Mouse (Mus musculus) gastrocnemius, postnatal 14 days (tissue): ENCODE results near the gene Rbm28. TPM values are rescaled to one million over a fixed set of nuclear protein-coding genes. Genes with fewer than 3 reads are reported as not detected.
A peak's percentile ranks its signal among the peaks of the same experiment; 100 is the strongest.

Experiments used
- DNase-seq: peaks from one replicate; pipeline ENCODE4 v3.0.0; 2021; ENCODE audit warnings: mixed read lengths
- intact Hi-C: fragments of 180-260 bp; cut with DNase I; formaldehyde crosslinking; loops from one replicate; pipeline ENCODE4 v1.15.1; 2025; ENCODE audit warnings: low total_unique reads
- total RNA-seq, 2 experiments: library from RNA; stranded (reverse); gene quantifications; 2 replicates each; pipeline ENCODE4 v1.2.3; 2021

The Rbm28 gene
- total RNA-seq, 2 experiments from 2014 or later, result 13.6 to 13.8 TPM

DNA sequence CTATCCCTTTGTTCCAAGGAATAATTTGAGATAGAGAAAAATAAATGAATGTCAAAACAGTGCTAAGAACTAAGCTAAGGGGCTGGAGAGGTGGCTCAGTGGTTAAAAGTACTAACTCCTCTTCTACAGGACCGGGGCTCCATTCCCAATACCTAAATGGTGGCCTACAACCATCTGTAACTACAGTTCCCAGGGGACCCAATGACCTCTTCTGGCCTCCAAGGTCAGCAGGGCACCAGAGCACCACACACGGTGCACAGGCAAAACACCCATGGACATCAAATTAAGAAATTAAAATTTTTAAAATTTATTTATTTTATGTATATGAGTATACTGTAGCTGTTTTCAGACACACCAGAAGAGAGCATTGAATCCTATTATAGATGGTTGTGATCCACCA is 4.0 kb downstream of the Rbm28 start:
- DNase-seq, result no peak
- intact Hi-C loops, result loop anchor here (10.0 kb wide), 1 partner anchor 114 kb away; the partner anchor contains the start of genes Fam71f2 and Hilpda

DNA sequence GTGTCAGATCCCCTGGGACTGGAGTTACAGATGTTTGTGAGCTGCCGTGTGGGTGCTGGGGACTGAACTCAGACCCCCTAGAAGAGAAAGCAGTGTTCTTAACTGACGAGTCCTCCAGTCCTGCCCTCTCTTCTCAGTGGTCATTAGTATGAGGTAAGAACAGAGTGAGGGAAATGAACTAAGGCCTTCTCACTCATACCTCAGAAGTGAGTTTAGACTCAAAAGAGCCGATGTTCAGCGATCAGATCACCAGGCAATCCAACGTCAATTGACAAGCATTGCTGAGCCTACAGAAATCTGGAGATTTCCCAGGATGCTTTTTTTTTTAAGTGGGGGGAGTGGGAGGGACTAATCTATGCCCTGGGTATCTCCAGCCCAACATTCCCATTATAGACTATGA is 8.5 kb downstream of the Rbm28 start:
- intact Hi-C loops, result no loop called here
- no peak for DNase-seq

DNA sequence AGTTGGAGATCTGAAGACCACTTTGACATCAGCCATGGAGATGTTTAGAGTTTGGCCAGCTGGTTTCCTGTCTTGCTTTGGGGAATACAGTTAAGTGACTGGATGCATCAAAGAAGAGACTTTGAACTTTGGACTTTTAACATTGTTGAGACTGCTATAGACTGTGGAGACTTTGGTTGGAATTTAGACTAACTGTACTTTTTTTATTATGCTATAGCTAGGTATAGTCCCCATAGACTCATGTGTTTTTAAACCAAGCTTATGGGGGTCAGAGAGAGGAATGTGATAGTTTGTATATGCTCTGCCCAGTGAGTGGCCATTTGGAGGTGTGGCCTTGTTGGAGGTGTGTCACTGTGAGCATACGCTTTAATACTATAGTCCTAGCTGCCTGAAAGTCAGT is 14.8 kb downstream of the Rbm28 start:
- DNase-seq, result no peak
- intact Hi-C loops, result no loop called here

DNA sequence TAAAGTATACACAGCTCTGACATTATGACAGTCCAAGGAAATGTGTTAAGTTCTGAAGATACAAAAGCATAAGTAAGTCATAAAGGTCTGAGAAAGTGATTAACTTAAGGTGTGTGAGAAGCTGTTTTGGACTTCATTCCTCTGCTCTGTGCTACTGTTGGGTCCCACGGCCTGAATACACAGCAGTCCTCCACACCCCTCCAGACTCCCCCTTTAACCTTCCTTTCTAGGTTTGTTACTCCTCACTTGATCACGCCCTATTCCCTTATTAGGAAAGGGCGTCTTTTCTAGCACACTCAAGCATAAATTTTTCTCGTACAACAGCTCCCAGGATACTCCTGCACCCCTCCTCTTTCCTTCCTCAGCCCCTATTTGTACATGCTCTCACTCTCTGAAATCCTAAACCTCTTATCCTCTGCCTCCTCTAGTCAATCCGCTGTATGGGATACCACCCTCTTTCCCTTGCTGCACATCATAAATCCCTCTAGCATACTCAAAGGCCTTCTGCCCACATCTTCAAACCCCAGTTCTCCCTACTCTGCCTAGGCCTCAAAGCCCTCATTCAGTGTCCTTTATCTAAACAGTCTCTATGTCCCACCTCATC is 17.3 kb downstream of the Rbm28 start:
- DNase-seq, result no peak
- intact Hi-C loops, result loop anchor here (10.0 kb wide), 1 partner anchor 203 kb away; no protein-coding TSS in a partner anchor

DNA sequence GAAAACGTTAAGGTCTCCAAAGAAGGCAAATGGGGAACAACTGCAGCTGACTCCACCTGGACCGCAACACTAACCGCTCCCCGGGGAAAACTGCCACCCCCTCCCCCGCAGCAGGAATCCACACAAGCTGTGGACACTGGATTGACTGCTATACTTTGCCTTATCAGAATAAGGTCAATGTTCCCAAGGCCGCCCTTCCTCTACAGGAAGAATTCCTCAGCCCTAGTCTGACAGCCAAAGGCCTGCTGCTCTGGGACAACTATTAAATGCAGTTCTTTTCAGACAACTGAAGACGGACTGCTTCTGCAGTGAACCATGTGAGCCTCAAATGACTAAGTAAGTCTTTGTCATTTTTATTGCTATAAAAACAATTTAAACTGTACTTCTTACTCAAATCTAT is 18.2 kb downstream of the Rbm28 start:
- intact Hi-C loops, result loop anchor here (10.0 kb wide), 1 partner anchor 202 kb away; no protein-coding TSS in a partner anchor
- no peak for DNase-seq

DNA sequence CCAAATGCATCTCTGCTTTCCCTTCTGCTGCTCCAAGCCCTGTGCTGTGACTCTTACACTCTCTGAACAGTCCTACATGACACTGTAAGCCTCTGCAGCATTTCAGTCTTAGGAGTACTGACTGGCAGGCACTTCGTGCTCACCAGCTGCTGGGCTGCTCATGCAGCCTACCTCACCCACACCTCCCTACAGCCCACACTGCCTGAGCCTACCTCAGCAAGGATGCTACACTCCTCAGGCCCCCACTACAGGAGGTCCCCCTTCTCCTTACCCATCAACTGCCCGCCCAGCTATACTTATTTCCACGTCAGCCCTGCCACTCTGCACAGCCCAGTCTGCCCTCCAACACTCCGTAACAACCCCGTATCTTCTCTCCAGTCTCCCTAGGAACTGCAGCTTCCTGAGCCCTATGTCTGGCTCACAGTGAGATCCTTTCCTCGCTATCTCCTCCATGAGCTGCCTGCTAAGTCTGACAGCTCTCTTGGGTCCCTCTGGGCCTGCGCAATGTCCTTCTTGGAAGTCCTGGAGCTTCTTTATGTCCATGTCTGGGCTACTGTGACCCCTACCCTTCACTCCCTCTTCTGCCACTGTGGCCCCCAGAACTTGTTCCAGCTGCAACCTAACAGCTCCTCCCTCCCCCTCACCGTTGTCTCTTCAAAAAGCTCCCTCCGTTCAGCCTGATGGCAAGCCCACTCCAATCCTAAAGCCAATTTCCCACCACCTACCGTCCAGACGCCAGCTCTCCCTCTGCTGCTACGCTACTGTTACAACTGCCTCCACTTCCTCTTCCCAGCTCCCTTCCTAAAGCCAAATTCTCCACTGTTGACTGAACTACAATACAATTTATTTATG is 19.1 kb downstream of the Rbm28 start:
- intact Hi-C loops, result loop anchor here (10.0 kb wide), 1 partner anchor 201 kb away; no protein-coding TSS in a partner anchor
- no peak for DNase-seq

DNA sequence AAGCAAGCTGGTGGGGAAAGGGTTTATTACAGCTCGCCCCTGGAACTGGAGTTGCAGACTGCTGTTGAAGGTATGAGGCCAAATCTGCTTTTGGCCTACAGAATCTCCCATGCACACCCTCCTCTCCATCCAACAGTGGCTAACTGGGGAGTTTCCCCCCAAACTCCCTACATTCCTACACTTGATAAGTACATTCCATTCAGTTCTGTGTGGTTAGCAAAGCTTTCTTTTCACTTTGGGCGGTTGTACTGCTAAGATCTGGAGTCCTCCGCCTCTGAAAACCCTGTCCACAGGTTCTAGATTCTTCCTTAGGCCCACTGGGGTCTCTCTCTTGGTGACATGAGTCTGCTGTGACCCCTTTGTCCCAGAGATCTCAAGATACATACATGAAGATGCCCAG is 19.8 kb downstream of the Rbm28 start:
- intact Hi-C loops, result loop anchor here (10.0 kb wide), 1 partner anchor 200 kb away; no protein-coding TSS in a partner anchor
- no peak for DNase-seq

DNA sequence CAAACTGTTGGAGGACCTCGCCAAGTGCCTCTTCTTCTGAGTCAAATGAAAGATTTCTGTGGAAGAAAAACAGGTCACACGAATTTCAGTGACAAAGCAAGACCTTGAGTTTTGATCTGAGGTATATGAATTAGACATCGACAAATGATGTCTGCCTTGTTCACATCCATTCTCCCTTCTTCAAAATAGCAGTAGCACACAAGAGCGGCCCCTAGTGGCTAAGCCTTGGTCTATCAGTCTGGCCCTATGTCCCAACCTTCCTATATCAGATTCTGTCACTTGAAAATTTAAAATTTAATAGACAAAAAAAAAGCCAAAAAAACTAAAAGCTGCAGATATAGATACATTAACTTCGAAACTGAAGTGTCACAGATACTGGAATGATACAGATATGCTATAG is 21.2 kb downstream of the Rbm28 start:
- DNase-seq, result peak; percentile 49
- intact Hi-C loops, result loop anchor here (2.0 to 10.0 kb wide), 2 partner anchors 53 to 199 kb away; no protein-coding TSS in a partner anchor

DNA sequence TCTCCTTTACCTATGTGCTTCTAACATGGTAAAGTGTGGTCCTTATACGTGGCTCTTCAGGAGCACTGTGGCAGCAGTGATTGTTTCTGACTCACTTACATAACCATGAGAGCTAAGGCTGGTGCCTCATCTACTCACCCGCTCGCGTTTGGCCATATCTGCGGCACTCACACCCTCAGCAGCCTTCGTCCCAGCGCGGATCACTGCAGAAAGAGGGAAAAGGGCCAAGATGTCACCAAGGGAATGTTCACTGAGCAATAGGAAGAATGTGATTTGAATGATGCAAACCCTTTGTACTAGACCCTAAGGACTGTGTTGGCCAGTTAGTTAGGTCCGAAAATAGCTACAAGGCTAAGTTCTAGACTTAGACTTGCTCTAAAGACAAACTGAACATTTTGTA is 27.4 kb downstream of the Rbm28 start:
- DNase-seq, result no peak
- intact Hi-C loops, result no loop called here

DNA sequence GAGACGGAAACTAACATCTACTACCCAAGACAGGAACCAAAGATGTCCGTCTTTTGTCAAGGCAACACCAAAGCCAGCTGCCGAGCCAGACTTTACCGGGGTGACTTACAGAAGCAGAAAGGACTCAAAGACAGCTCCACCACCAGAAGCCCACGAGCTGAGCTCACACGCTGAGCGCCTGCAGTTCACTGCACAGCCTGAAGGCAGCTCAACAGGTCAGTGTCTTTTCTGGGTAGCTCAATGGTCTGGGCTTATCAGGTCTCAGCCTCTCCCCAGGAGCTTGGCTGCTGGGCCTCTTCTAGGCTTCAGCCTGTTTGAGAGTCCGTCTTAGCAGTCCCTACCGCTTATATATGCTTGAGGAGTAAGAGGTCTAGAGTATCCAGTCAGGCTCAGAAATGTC is 31.7 kb downstream of the Rbm28 start:
- intact Hi-C loops, result no loop called here
- DNase-seq, result no peak

DNA sequence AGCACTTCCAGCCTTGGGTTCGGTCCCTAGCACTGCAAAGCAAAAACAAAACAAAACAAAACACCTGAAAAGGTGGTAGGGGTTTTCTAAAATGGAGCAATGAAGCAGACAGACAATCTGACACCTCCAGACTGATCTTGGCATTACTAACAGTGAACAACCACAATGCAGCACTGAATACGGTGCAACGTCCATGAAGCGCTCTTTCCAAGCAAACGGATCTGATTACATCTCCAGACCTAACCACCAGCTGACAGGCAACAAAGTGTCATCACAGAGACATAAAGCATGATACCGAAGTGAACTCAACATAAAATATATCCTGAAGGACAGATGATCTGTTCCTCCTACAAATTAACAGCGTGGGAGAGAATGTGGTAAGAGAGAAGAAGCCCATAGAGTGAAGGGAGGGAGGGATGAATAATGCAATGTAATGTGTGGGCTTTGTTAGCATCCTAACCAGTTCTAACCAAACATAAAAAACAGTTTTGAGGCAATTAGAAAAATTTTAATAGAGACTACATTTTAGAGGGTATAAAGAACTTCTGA is 37.9 kb downstream of the Rbm28 start:
- no peak for DNase-seq
- intact Hi-C loops, result no loop called here

DNA sequence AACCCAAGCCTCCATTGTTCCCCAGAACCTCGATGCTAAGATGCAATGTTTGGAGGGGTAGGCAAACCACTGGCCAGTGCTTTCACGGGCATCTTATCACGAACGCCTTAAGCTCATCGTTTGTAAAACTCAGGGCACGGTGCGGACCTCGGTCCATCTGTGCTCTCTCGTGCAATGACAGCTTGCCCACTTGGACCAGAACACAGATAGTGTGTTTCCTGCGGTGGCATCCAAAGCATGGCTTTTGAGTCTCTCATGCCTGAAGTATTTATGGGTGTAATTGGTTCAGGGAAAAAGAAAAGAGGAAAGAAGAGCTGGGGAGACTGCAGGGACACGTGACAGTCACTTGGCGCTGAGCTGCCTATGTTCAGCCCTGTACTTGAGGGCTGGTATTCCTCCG is 44.8 kb downstream of the Rbm28 start:
- DNase-seq, result no peak
- intact Hi-C loops, result no loop called here

DNA sequence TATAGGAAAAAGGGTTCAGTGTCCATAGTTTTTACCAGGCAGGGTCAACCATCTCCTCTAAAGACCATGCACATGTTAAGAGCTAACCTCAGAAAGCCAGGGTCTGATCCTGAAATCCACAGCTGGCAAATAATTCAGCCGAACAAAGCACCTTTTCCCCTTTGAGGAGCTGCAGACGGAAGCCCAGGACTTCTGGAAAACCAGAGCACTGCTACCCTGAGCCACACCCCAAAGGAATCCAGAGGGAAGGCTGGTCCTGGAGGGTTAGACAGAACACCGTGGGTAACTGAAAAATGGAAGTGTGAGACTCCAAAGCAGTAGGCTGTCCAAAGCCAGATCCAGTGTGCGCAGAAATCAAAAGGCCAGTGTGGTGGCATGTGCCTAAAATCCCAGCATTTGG is 45.8 kb downstream of the Rbm28 start:
- intact Hi-C loops, result no loop called here
- DNase-seq, result no peak

DNA sequence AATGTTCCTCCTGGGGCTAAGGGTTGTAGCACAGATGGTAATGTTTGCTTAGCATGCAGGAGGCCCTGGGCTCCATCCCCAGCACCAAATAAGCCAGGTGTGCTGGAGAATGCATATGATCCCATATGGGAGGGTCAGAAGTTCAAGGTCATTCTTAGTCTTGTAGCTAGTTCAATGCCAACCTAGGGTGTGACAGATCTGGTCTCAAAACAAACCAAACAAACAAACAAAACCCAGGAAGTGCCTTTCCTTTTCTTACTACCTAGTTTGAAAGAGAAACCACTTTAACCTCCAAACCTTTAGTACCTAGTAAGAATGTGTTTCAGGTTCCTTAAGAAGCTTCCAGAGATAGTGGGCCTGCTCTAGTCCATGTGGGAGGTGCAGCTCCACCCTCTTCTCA is 46.6 kb downstream of the Rbm28 start:
- intact Hi-C loops, result no loop called here
- DNase-seq, result no peak

DNA sequence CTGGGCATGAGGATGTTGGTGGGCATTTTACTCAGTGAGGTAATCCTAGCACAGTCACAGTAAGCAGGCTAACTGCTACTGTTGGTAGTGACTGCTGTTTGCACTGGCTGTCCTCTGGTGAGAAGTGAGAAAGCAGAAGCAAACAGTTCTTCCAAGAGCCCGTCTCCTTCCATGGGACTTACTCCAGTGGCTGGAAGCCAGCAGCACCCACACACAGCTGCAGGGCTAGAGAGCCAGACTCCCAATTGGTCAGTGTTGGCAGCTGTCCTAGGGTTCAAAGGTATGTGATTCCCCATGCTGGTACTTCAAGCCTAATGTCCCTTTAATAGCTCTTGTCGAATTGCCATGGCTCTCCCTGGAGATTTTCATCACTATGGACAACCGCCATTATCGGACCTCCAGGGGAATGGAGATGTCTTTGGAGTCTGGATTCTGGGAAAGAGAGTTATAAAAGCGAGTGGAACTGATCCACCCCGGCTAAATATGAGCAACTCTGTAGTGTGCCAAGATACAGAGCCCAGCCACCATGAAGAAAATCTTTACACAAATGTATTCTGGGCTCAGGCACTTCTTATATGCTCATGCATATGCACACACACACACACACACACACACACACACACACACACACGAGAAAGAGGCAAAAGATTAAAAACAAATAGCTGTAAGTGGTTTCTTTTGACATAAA is 47.2 kb downstream of the Rbm28 start:
- intact Hi-C loops, result no loop called here
- DNase-seq, result peak; percentile 85

DNA sequence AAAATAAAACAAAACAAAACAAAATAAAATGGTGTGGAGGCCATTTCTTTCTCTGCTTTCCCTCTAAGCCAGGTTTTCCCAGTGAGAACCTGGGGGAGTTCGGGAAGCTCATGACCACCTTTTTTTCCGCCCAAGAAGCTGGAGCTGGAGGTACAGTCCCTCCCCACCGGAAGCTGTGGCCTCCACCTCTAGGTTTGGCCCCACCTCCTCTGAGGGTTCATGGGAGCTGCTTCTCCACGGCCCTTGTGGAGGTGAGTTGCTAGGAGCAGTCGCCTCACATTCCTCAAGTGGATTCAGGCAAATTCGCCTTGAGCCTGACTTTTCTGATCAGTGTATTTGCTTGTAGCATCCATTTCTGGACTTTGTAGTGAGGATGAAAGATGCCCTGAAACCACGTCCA is 49.0 kb downstream of the Rbm28 start:
- intact Hi-C loops, result no loop called here

DNA sequence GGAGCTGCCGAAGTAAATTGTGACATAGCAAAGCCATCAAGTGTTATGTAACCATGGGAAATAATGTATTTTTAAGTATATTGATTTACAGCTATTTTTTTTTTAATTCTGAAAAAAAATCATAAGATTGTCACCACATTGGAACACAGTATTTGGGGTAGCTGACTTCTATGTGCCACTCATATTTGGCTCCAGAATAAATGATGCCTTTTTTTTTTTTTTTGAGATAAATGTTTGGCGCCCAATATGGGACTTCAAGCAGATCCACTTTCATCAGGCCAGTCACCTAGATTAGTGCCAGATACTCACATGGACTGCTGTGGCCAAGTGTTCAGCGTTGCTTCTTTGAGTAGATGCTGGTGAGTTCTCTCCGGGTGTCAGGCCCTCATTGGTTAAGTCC is 53.3 kb downstream of the Rbm28 start:
- no peak for DNase-seq
- intact Hi-C loops, result no loop called here

More for the DNA sequence above, 49.0 kb downstream of the Rbm28 start:
- no peak for DNase-seq

DNA sequence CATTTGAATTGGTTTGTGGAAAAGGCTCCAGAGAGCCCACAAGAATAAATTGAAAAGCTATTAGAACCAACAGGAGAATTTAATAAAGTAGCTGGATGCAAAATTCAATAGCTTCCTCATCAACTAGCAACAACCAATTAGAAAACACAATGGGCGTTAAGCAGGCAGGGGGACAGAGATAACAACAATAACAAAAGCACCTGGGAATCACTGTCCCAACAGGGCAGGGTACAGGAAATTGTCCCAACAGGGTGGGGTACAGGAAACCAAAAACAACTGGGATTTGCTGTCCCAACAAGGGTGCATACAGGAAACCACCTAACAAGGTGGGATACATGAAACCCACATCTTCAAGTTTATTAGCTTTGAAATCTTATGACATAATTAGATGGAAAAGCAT is 56.4 kb downstream of the Rbm28 start:
- DNase-seq, result no peak
- intact Hi-C loops, result no loop called here

DNA sequence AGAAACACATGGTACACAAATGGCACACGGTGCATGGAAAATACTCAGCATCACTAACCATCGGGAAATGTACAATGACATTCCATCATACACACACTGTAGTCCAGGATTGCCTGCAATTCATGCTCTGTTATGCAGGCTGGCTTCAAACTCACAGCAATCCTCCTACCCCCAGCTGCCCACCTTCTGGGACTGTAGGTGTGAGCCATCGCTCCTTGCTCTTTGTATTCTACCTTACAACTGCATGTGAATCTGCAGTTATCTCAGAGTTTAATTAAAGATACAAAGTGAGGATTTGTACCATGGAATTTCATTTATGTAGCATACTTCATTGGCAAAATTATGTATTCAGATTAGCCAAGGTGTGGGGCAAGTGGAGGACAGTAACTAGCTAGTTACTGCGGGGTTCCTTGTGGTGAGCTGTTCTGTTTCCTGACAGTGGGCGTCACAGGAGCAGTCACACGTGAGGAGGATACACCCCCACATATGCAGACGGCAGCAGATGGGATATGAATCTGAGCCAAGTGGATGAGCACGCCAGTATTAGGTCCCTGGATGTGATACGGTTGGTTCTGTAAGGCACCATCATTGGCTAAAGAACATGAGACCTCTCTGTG is 63.5 kb downstream of the Rbm28 start:
- intact Hi-C loops, result no loop called here
- DNase-seq, result no peak

DNA sequence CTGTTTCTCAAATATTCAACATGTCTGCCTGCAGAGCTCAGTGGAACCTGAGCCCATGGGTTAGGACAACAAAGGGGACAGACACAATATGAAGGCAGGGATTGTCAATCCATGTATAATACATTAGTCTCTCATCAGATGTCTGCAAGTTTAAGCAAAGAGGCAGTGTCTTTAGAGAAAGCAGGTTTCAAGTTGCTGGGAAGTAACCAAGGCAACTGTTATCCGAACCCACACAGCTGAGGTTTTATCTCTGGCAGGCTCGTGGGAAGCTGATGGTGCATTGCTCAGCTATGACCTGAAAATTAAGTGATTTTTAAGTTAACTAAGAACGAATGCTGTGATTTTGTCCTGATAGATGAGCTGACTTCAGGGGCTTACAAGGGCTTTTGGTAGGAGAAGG is 64.4 kb downstream of the Rbm28 start:
- intact Hi-C loops, result no loop called here

More for the DNA sequence above, 64.4 kb downstream of the Rbm28 start:
- no peak for DNase-seq
